Mouse (Mus musculus) neural tube, embryonic 15.5 days (tissue): ENCODE measurements at regions not wholly inside any gene's neighbourhood (a gene's known extent, or its start where the extent isn't known, plus 50 kb on each side); places are given as distances from the start of the nearest gene placed in this dataset.
A peak's percentile ranks its signal among the peaks of the same experiment; 100 is the strongest.

Experiments used
- ATAC-seq: fragments of 200-750 bp; cut with Nextera tagmentation; 2 replicates; pipeline ENCODE4 v1.8.0; 2017; ENCODE audit warnings: mild to moderate bottlenecking, moderate TSS enrichment, moderate library complexity; ENCODE audit not compliant: low FRiP score
- H3K27ac ChIP-seq: fragments of 300-500 bp; sonication (generic); replicated peaks from 2 replicates; pipeline ENCODE4 v1.5.1; 2015; ENCODE audit warnings: mild to moderate bottlenecking, inconsistent platforms
- H3K27me3 ChIP-seq: fragments of 300-500 bp; sonication (generic); replicated peaks from 2 replicates; pipeline ENCODE4 v1.6.1; 2015; ENCODE audit warnings: inconsistent platforms
- H3K36me3 ChIP-seq: fragments of 300-500 bp; sonication (generic); 2 replicates; pipeline ENCODE4 v1.6.1; 2015; ENCODE audit warnings: inconsistent platforms
- H3K4me1 ChIP-seq: fragments of 300-500 bp; sonication (generic); 2 replicates; pipeline ENCODE4 v1.6.1; 2015; ENCODE audit warnings: inconsistent platforms
- H3K4me2 ChIP-seq: fragments of 300-500 bp; sonication (generic); 2 replicates; pipeline ENCODE4 v1.6.1; 2015; ENCODE audit warnings: inconsistent platforms, mild to moderate bottlenecking, moderate library complexity
- H3K4me3 ChIP-seq: fragments of 300-500 bp; sonication (generic); replicated peaks from 2 replicates; pipeline ENCODE4 v1.5.1; 2015; ENCODE audit warnings: mild to moderate bottlenecking, inconsistent platforms
- H3K9ac ChIP-seq: fragments of 300-500 bp; sonication (generic); replicated peaks from 2 replicates; pipeline ENCODE4 v1.6.1; 2015; ENCODE audit warnings: mild to moderate bottlenecking, inconsistent platforms
- H3K9me3 ChIP-seq: fragments of 300-500 bp; sonication (generic); replicated peaks from 2 replicates; pipeline ENCODE4 v1.6.1; 2016; ENCODE audit warnings: inconsistent platforms
- WGBS: fragments of 180-500 bp; shearing (Covaris S2); methylation state at CpG from one replicate; pipeline ENCODE4 v1.1.7; 2015; ENCODE audit warnings: mixed read lengths; 5-methylcytosine and 5-hydroxymethylcytosine counted together

DNA sequence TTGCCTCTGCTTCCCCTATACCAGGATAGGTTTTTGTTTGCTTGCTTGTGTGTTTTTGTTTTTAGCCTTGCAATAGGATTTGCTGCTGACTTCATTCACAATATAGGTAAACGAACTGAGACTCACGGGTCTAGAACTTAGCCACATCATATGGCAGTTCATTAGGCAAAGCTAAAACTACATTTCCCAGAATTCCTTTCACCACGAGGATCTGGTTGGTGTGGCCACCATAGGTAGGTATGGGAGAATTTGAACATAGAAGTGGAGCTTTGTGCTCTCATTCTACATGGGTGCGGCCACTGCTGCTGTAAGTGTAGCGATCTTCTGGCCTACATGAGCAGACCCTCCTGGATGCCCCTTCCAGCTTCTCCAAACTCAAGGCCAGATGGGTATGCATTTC lies 108.8 kb downstream of the 3100002H09Rik start:
- Histone ChIP-seq H3K4me3 (no peak overlapping the region), H3K9me3 (no peaks in the 10 kb centered on the region), H3K36me3 (no peaks in the 10 kb centered on the region), H3K27me3 (peaks cover 47% of the 10 kb centered on the region), H3K9ac (no peak overlapping the region), H3K4me1 (peaks cover 12% of the 10 kb centered on the region), H3K27ac (no peak overlapping the region), H3K4me2 (no peak overlapping the region)
- 73% methylated on average over 5 of the region's 5 CpGs for WGBS
- ATAC-seq = no peak

DNA sequence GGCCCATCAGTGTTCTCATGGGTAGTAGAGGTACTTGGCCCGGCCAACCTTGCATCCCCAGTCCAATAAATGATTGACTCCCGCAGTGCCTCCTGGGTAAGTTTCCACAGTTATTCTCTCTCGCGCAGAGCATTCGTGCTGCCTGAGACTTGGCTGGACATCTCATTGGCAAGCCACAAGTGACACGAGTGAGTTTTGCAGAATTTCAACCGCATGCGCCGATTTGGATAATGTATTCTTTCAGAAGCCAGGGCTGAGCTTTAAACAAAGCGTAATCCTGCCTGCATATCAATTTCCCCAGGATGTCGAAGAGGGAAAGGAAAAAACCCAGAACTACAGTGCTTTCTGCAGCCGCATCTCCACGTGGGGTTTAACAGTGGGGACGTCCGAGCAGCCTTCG lies 112.6 kb downstream of the 3100002H09Rik start:
- Histone ChIP-seq H3K27me3 (peaks cover 47% of the 10 kb centered on the region), H3K27ac (no peak overlapping the region), H3K4me1 (no peaks in the 10 kb centered on the region), H3K4me2 (peak overlapping the region; percentile 13; the same call in 1 of the 2 replicates), H3K9ac (no peak overlapping the region), H3K4me3 (no peak overlapping the region), H3K9me3 (no peaks in the 10 kb centered on the region), H3K36me3 (no peaks in the 10 kb centered on the region)
- 44% methylated on average over 16 of the region's 16 CpGs for WGBS
- no peak for ATAC-seq

- Histone ChIP-seq H3K27me3 (peaks cover 63% of the 10 kb centered on the region), H3K4me1 (peaks cover 15% of the 10 kb centered on the region), H3K4me2 (0 out of 2 replicates have a peak overlapping the region, but pooled peaks have one; percentile 0), H3K9ac (no peak overlapping the region), H3K27ac (no peak overlapping the region), H3K36me3 (no peaks in the 10 kb centered on the region), H3K4me3 (no peak overlapping the region), H3K9me3 (peaks cover 12% of the 10 kb centered on the region)
- ATAC-seq = peak; percentile 50; the same call in 1 of the 2 replicates
- 2% methylated on average over 12 of the region's 12 CpGs for WGBS
Measured at GRCm38 (mm10) chr4:124485941-124486581, 124.5 kb downstream of the 3100002H09Rik start.

- H3K27me3 ChIP-seq = peaks cover 63% of the 10 kb centered on the region
- no peak overlapping the region for H3K27ac ChIP-seq
- H3K9me3 ChIP-seq = peaks cover 9% of the 10 kb centered on the region
- H3K9ac ChIP-seq = no peak overlapping the region
- peaks cover 15% of the 10 kb centered on the region for H3K4me1 ChIP-seq
- H3K36me3 ChIP-seq = no peaks in the 10 kb centered on the region
- no peak overlapping the region for H3K4me3 ChIP-seq
- peak; percentile 47; the same call in 1 of the 2 replicates for ATAC-seq
- H3K4me2 ChIP-seq = no peak overlapping the region
- WGBS = 28% methylated on average over 18 of the region's 19 CpGs
Measured at GRCm38 (mm10) chr4:124484613-124485586, 125.7 kb downstream of the 3100002H09Rik start.

DNA sequence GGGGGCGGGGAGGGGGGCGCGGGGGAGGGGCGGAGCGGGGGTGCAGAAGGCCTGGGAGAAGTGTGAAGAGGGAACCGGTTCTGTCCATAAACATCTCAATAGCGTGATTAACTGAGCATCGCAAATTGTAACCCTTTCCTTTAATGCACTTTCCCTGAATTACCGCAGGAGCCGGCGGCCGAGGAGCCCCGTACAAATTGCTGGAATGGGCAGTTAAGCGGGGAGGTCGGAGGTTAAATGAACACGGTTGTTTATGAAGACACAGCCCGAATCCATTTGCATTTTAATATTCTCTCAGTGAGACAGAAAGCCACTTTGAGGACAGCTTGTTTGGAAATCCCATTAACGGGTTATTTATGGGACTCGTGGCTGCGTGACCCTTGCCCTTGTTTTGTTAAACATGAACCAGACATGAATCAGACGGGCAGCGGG lies 132.7 kb downstream of the 3100002H09Rik start:
- peaks cover 85% of the 10 kb centered on the region for H3K27me3 ChIP-seq
- H3K4me3 ChIP-seq = peak overlapping the region; percentile 9; the same call in 1 of the 2 replicates
- WGBS = 2% methylated on average over 18 of the region's 22 CpGs

GRCm38 (mm10) chr4:124477359-124477868 lies 133.2 kb downstream of the 3100002H09Rik start:
- Histone ChIP-seq H3K9ac (no peak overlapping the region), H3K4me1 (peaks cover 13% of the 10 kb centered on the region), H3K27ac (no peak overlapping the region), H3K9me3 (no peaks in the 10 kb centered on the region), H3K4me3 (peak overlapping the region; percentile 9; the same call in 1 of the 2 replicates), H3K4me2 (peak overlapping the region; percentile 46), H3K27me3 (peaks cover 85% of the 10 kb centered on the region), H3K36me3 (no peaks in the 10 kb centered on the region)
- ATAC-seq = peak; percentile 53
- 12% methylated on average over 14 of the region's 14 CpGs for WGBS

More for the DNA sequence above, 132.7 kb downstream of the 3100002H09Rik start:
- Histone ChIP-seq H3K9ac (no peak overlapping the region), H3K27ac (no peak overlapping the region), H3K4me1 (peaks cover 13% of the 10 kb centered on the region), H3K4me2 (peak overlapping the region; percentile 46), H3K36me3 (no peaks in the 10 kb centered on the region), H3K9me3 (no peaks in the 10 kb centered on the region)
- ATAC-seq = peak; percentile 14; the same call in 1 of the 2 replicates

- no peaks in the 10 kb centered on the region for H3K9me3 ChIP-seq
- peaks cover 87% of the 10 kb centered on the region for H3K27me3 ChIP-seq
- H3K9ac ChIP-seq = no peak overlapping the region
- H3K36me3 ChIP-seq = no peaks in the 10 kb centered on the region
- 24% methylated on average over 18 of the region's 18 CpGs for WGBS
- H3K27ac ChIP-seq = no peak overlapping the region
- H3K4me1 ChIP-seq = peaks cover 6% of the 10 kb centered on the region; the same call in 1 of the 2 replicates
- no peak for ATAC-seq
- H3K4me2 ChIP-seq = no peak overlapping the region
- no peak overlapping the region for H3K4me3 ChIP-seq
Measured at GRCm38 (mm10) chr4:124465229-124465820, 145.3 kb downstream of the 3100002H09Rik start.

- peak; percentile 62 for ATAC-seq
- H3K36me3 ChIP-seq = no peaks in the 10 kb centered on the region
- no peak overlapping the region for H3K9ac ChIP-seq
- WGBS = 16% methylated on average over 14 of the region's 14 CpGs
- no peaks in the 10 kb centered on the region for H3K9me3 ChIP-seq
- peaks cover 64% of the 10 kb centered on the region for H3K27me3 ChIP-seq
- no peak overlapping the region for H3K27ac ChIP-seq
- H3K4me2 ChIP-seq = no peak overlapping the region
- no peak overlapping the region for H3K4me3 ChIP-seq
- peaks cover 30% of the 10 kb centered on the region for H3K4me1 ChIP-seq
Measured at GRCm38 (mm10) chr4:124455511-124456338, 154.9 kb downstream of the 3100002H09Rik start.

DNA sequence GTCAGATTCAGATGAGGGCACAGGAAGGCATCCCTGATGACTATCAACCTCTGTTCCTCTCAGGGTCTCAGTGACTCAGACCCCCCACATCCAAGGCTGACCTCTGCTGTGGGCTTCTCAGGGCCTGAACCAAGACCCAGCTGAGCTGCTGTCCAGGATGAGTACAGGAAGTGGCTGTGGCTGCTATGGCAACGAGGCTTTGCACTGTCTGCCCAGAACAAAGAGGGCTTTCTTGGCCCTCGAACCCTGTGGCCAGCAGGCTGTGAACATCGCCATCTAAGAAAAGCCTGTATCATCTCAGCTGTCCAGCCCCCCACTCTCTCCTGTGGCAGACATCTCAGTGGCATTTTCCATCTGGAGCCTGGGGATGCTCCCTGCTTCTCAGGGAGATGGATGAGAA lies 159.5 kb downstream of the 3100002H09Rik start:
- no peak for ATAC-seq
- Histone ChIP-seq H3K4me2 (no peak overlapping the region), H3K9me3 (no peaks in the 10 kb centered on the region), H3K36me3 (no peaks in the 10 kb centered on the region), H3K27ac (no peak overlapping the region), H3K27me3 (peaks cover 45% of the 10 kb centered on the region), H3K4me3 (no peak overlapping the region), H3K9ac (no peak overlapping the region), H3K4me1 (peaks cover 24% of the 10 kb centered on the region)
- WGBS = 8% methylated on average over 3 of the region's 3 CpGs

DNA sequence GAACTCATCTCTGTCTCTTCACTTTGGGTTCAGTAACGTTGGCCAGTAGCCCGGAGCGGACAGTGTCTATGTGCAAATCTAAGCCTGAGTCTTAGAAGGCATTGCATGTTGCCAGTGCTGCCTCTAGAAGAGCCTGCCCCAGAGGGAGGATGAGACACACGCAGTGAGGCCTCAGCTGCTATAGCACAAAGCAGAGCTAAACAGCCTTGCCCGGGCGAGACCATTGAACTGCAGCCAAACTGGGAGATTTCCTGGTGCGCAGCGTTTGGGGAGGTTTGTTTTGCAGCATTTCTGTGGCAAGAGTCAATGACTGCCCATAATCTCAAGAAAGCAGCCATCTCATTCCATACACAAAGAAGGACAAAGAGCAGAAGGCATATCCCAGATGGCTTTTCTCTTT lies 164.0 kb downstream of the 3100002H09Rik start:
- Histone ChIP-seq H3K4me3 (no peak overlapping the region), H3K36me3 (no peaks in the 10 kb centered on the region), H3K9ac (no peak overlapping the region), H3K4me1 (peaks cover 23% of the 10 kb centered on the region), H3K4me2 (no peak overlapping the region), H3K27me3 (peaks cover 54% of the 10 kb centered on the region), H3K9me3 (no peaks in the 10 kb centered on the region), H3K27ac (no peak overlapping the region)
- 56% methylated on average over 8 of the region's 8 CpGs for WGBS
- ATAC-seq = no peak
